ENCODE assay signal across 14 mouse cellular contexts in the genomic region with DNA sequence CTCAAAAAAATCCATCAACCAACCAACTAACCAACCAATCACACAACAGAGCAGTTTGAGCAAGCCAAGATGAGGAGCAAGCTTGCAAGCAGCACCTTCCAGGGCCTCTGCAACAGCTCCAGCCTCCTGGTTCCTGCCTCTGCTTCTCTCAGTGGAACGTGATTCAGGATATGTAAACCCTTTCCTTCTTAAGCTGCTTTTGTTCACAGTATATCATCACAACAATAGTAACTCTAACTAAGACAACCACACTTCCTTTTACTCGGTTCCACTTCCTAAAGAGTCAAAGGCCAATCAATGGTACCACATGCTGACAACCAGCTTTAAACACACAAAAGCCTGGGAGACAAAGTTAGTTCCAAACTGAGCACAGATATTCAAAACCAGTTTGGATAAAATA. TPM values are rescaled to one million over a fixed set of nuclear protein-coding genes. Genes with fewer than 3 reads are reported as not detected.
"Had no signal": no experiment of that assay in that cellular context is flagged by ENCODE, and none has a peak within 500 bp of the region (broad histone marks: within the 10 kb centered on the region; RNA-seq: fewer than 3 reads in every experiment).

No protein-coding gene starts in this region.

- H3K4me1 ChIP-seq: limb, embryonic 13.5 days had no signal

- H3K27me3 ChIP-seq: kidney, embryonic 15.5 days; limb, embryonic 13.5 days had no signal

- H3K4me3 ChIP-seq: kidney, embryonic 15.5 days; limb, embryonic 13.5 days; midbrain, embryonic 12.5 days had no signal

- H3K36me3 ChIP-seq: kidney, embryonic 15.5 days; limb, embryonic 13.5 days; midbrain, embryonic 12.5 days had no signal

- H3K4me2 ChIP-seq: kidney, embryonic 15.5 days; limb, embryonic 13.5 days; midbrain, embryonic 12.5 days had no signal

- H3K9me3 ChIP-seq: kidney, embryonic 15.5 days; limb, embryonic 13.5 days; midbrain, embryonic 12.5 days had no signal

- ATAC-seq: midbrain, embryonic 16.5 days had no signal

- DNase-seq: kidney, postnatal 14 days; left cerebral cortex, postnatal 4 days; lung, adult 18-20 months; lung, postnatal 36 days; thymus, postnatal 4 days had no signal

- H3K9ac ChIP-seq: kidney, embryonic 15.5 days; limb, embryonic 13.5 days; liver, embryonic 14.5 days; midbrain, embryonic 12.5 days had no signal

- H3K27ac ChIP-seq: kidney, embryonic 15.5 days; limb, embryonic 13.5 days; liver, embryonic 14.5 days; midbrain, embryonic 12.5 days; stomach, postnatal 0 days had no signal

RNA-seq across cellular contexts. Expression of a gene that starts 45.1 kb away (rescaled TPM):
- polyA plus RNA-seq: kidney, embryonic 15.5 days; large intestine, adult 2 months; limb, embryonic 13.5 days; liver, adult 2 months; liver, embryonic 14.5 days; lung, embryonic 16.5 days; stomach, postnatal 0 days had no signal
